Mouse (Mus musculus): ENCODE measurements around the gene Ccdc57. TPM values are rescaled to one million over a fixed set of nuclear protein-coding genes. Genes with fewer than 3 reads are reported as not detected.

The Ccdc57 gene
- polyA plus RNA-seq, 1 experiment from 2014 or later = 5.1 TPM

DNA sequence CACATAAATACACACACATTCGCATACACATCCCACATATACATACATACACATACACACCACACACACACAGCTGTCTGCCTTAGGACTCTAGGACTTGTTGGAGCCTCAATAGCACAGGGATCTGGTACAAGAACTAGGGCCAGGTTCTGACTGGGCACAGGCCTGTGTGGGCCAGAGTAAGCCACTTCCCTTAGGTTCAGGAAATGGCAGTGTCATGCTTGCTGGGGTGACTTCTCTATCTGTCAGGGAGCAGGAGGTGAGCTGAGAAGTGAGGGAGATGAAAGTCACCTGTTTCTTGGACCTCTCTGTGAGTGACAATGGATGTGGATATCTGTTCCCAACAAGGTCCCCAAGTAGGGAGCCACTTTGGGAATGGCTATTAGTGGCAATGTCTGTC, 5.3 kb upstream of the Ccdc57 start:
- H3K27ac ChIP-seq (replicated peaks; ENCODE audit: low read depth, low read length) = no peak overlapping the region
- H3K27me3 ChIP-seq (ENCODE audit: control insufficient read depth, insufficient read depth, low read length) = no peaks in the 10 kb centered on the region
- DNase-seq (ENCODE audit: low spot score) (no peak), ATAC-seq (ENCODE audit: insufficient number of reproducible peaks, low FRiP score, low TSS enrichment, low read depth) (no peak)
- H3K4me3 ChIP-seq (ENCODE audit: low read depth, low read length) = no peak overlapping the region
- 95% methylated on average over 1 of the region's 1 CpGs for WGBS
- H3K4me2 ChIP-seq (ENCODE audit: low read depth, severe bottlenecking) = no peak overlapping the region
- 0 out of 2 replicates have a peak, but pooled peaks cover under 1% of the 10 kb centered on the region for H3K4me1 ChIP-seq (ENCODE audit: control insufficient read depth, insufficient read depth, low read length)
- no peaks in the 10 kb centered on the region for H3K9me3 ChIP-seq (ENCODE audit: control insufficient read depth, low read length)
- no peak overlapping the region for H3K9ac ChIP-seq (ENCODE audit: low read length)
- H3K36me3 ChIP-seq (ENCODE audit: control insufficient read depth, insufficient read depth, low read length) = no peaks in the 10 kb centered on the region

DNA sequence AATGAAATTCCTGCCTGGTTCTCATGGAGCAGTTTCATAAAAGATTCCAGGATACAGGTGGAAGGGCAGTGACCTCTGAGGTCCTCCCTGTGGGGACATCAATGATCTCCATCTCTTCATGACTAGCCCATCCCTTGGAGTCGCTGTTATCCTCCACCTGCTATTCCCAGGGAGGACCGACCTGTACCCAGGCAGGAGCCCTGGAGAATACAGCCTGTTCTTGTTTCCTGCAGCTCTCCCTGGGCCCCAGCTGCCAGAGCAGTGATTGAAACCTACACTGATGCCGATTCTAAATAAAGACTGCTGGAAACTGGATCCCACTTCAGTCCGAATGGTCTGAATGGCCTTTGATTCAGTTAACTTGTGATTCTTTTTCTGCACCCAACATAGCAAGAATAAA, 1.2 kb downstream of the Ccdc57 start:
- Histone ChIP-seq H3K27me3 (ENCODE audit: control insufficient read depth, insufficient read depth, low read length) (no peaks in the 10 kb centered on the region), H3K27ac (replicated peaks; ENCODE audit: low read depth, low read length) (no peak overlapping the region), H3K9me3 (ENCODE audit: control insufficient read depth, low read length) (no peaks in the 10 kb centered on the region), H3K4me1 (ENCODE audit: control insufficient read depth, insufficient read depth, low read length) (0 out of 2 replicates have a peak, but pooled peaks cover 3% of the 10 kb centered on the region), H3K36me3 (ENCODE audit: control insufficient read depth, insufficient read depth, low read length) (no peaks in the 10 kb centered on the region), H3K4me3 (ENCODE audit: low read depth, low read length) (no peak overlapping the region), H3K9ac (ENCODE audit: low read length) (no peak overlapping the region), H3K4me2 (ENCODE audit: low read depth, severe bottlenecking) (no peak overlapping the region)
- no peak for ATAC-seq (ENCODE audit: insufficient number of reproducible peaks, low FRiP score, low TSS enrichment, low read depth)
- no peak for DNase-seq (ENCODE audit: low spot score)
- WGBS = 93% methylated on average over 4 of the region's 4 CpGs

DNA sequence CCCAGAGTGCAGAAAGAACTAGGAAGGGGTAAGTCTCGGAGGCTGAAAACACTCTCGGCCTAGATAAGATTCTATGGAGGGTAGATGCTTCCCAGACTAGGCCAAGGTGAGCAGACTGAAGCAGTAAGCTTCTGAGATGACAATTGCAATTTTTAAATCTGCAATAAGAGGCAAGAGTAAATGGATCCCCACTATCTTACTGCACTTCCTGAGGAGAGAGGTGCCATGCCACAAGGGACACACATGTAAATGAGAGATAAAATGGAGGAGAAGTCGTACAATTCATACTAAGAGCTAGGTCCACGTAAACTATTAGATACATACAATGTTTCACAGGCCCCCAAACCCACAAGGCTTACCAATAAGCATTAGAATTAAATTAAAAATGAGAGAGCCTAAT, 4.2 kb downstream of the Ccdc57 start:
- no peak overlapping the region for H3K27ac ChIP-seq (replicated peaks; ENCODE audit: low read depth, low read length)
- no peak overlapping the region for H3K4me2 ChIP-seq (ENCODE audit: low read depth, severe bottlenecking)
- peaks cover 2% of the 10 kb centered on the region; the same call in 1 of the 2 replicates for H3K36me3 ChIP-seq (ENCODE audit: control insufficient read depth, insufficient read depth, low read length)
- DNase-seq (ENCODE audit: low spot score) = no peak
- H3K4me3 ChIP-seq (ENCODE audit: low read depth, low read length) = no peak overlapping the region
- 0 out of 2 replicates have a peak, but pooled peaks cover 3% of the 10 kb centered on the region for H3K4me1 ChIP-seq (ENCODE audit: control insufficient read depth, insufficient read depth, low read length)
- ATAC-seq (ENCODE audit: insufficient number of reproducible peaks, low FRiP score, low TSS enrichment, low read depth) = no peak
- no peaks in the 10 kb centered on the region for H3K27me3 ChIP-seq (ENCODE audit: control insufficient read depth, insufficient read depth, low read length)
- H3K9me3 ChIP-seq (ENCODE audit: control insufficient read depth, low read length) = no peaks in the 10 kb centered on the region
- no peak overlapping the region for H3K9ac ChIP-seq (ENCODE audit: low read length)
- WGBS = 91% methylated on average over 4 of the region's 4 CpGs

DNA sequence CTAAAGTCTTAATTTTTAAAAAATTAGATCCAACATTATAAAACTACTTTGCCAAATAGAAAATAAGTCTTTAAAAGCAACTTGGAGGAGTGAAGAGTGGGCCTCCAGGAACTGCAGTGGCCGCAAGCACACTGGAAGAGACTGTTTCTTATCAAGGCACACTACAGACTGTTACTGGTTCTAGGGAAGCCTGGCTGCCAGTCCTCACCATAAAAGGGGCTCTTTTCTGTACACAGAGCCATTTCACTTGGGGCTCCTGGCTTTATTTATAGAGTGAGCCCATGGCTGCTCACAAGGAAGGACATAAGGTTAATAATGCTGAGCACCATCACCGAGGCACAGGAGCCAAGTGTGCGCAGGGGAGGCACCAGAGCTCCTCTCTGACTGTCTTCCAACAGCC, 10.1 kb downstream of the Ccdc57 start:
- WGBS = 88% methylated on average over 3 of the region's 3 CpGs
- H3K4me2 ChIP-seq (ENCODE audit: low read depth, severe bottlenecking) = no peak overlapping the region
- no peak for ATAC-seq (ENCODE audit: insufficient number of reproducible peaks, low FRiP score, low TSS enrichment, low read depth)

DNA sequence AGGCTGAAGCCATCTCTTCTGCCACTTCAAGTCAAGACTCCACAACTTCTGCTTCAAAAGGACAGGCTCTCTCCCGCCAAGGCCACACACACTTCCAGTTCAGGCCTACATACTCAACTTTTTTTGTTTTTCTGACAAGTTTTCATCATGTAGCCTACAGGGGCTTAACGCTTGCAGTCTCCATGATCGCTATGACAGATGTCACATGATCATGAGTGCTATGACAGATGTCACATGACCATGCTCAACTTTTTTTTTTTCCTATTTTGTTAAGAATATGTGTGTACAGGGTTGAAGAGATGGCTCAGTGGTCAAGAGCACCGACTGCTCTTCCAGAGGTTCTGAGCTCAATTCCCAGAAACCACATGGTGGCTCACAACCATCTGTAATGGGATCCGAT, 14.9 kb downstream of the Ccdc57 start:
- ATAC-seq (ENCODE audit: insufficient number of reproducible peaks, low FRiP score, low TSS enrichment, low read depth) (no peak), DNase-seq (ENCODE audit: low spot score) (no peak)
- no peaks in the 10 kb centered on the region for H3K4me1 ChIP-seq (ENCODE audit: control insufficient read depth, insufficient read depth, low read length)
- H3K27ac ChIP-seq (replicated peaks; ENCODE audit: low read depth, low read length) = no peak overlapping the region
- no peak overlapping the region for H3K9ac ChIP-seq (ENCODE audit: low read length)
- H3K27me3 ChIP-seq (ENCODE audit: control insufficient read depth, insufficient read depth, low read length) = no peaks in the 10 kb centered on the region
- H3K36me3 ChIP-seq (ENCODE audit: control insufficient read depth, insufficient read depth, low read length) = peaks cover 10% of the 10 kb centered on the region; the same call in 1 of the 2 replicates
- no peak overlapping the region for H3K4me3 ChIP-seq (ENCODE audit: low read depth, low read length)
- no peak overlapping the region for H3K4me2 ChIP-seq (ENCODE audit: low read depth, severe bottlenecking)
- H3K9me3 ChIP-seq (ENCODE audit: control insufficient read depth, low read length) = no peaks in the 10 kb centered on the region
- 94% methylated on average over 5 of the region's 5 CpGs for WGBS

More for the DNA sequence above, 10.1 kb downstream of the Ccdc57 start:
- no peak overlapping the region for H3K4me3 ChIP-seq (ENCODE audit: low read depth, low read length)
- H3K9me3 ChIP-seq (ENCODE audit: control insufficient read depth, low read length) = no peaks in the 10 kb centered on the region
- no peaks in the 10 kb centered on the region for H3K4me1 ChIP-seq (ENCODE audit: control insufficient read depth, insufficient read depth, low read length)
- no peaks in the 10 kb centered on the region for H3K27me3 ChIP-seq (ENCODE audit: control insufficient read depth, insufficient read depth, low read length)
- H3K9ac ChIP-seq (ENCODE audit: low read length) = no peak overlapping the region
- no peak for DNase-seq (ENCODE audit: low spot score)
- H3K36me3 ChIP-seq (ENCODE audit: control insufficient read depth, insufficient read depth, low read length) = peaks cover 11% of the 10 kb centered on the region; the same call in 1 of the 2 replicates
- no peak overlapping the region for H3K27ac ChIP-seq (replicated peaks; ENCODE audit: low read depth, low read length)

DNA sequence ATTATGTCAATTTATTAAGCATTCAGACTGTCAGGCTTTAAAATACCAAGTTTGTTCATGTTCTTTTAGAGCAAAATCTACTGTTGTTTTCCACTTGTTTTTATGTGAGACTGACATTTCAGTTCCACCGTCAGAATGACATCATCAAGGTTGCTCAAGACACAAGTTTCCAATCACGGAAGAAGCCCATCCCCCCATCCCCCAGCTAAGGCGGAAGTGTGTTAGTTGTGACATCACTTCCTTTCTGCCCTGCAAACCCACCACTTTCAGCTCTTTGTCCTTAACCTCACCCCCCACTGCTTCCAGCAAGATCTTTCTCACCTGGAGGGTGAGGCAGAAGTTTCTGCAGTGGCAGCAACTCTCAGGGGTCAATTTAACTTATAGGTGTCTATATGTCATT, 16.2 kb downstream of the Ccdc57 start:
- Histone ChIP-seq H3K9ac (ENCODE audit: low read length) (no peak overlapping the region), H3K4me3 (ENCODE audit: low read depth, low read length) (no peak overlapping the region), H3K9me3 (ENCODE audit: control insufficient read depth, low read length) (no peaks in the 10 kb centered on the region), H3K4me1 (ENCODE audit: control insufficient read depth, insufficient read depth, low read length) (no peaks in the 10 kb centered on the region), H3K27ac (replicated peaks; ENCODE audit: low read depth, low read length) (no peak overlapping the region), H3K36me3 (ENCODE audit: control insufficient read depth, insufficient read depth, low read length) (peaks cover 10% of the 10 kb centered on the region; the same call in 1 of the 2 replicates), H3K27me3 (ENCODE audit: control insufficient read depth, insufficient read depth, low read length) (no peaks in the 10 kb centered on the region), H3K4me2 (ENCODE audit: low read depth, severe bottlenecking) (no peak overlapping the region)
- ATAC-seq (ENCODE audit: insufficient number of reproducible peaks, low FRiP score, low TSS enrichment, low read depth) (no peak), DNase-seq (ENCODE audit: low spot score) (no peak)
- 72% methylated on average over 3 of the region's 3 CpGs for WGBS

DNA sequence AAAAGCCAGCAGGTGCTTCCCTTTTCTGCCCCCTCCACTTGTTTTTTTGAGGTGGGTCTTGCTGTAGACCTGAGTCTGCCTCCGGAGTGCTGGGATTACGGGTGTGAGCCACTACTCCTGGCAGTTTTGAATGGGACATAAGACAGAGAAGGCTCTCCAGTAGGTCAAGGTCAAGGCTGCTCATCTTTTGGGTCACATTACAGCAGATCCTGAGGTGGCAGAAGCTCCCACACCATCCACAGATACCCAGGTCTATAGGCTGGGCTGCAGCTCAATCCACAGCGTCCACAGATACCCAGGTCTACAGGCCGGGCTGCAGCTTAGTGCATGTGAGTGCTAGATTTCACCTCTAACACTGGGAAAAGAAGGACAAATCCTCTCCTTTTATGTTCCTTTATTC, 18.9 kb downstream of the Ccdc57 start:
- Histone ChIP-seq H3K9me3 (ENCODE audit: control insufficient read depth, low read length) (no peaks in the 10 kb centered on the region), H3K4me2 (ENCODE audit: low read depth, severe bottlenecking) (no peak overlapping the region), H3K36me3 (ENCODE audit: control insufficient read depth, insufficient read depth, low read length) (peaks cover 3% of the 10 kb centered on the region; the same call in 1 of the 2 replicates), H3K27ac (replicated peaks; ENCODE audit: low read depth, low read length) (no peak overlapping the region), H3K4me3 (ENCODE audit: low read depth, low read length) (no peak overlapping the region), H3K4me1 (ENCODE audit: control insufficient read depth, insufficient read depth, low read length) (no peaks in the 10 kb centered on the region), H3K27me3 (ENCODE audit: control insufficient read depth, insufficient read depth, low read length) (no peaks in the 10 kb centered on the region), H3K9ac (ENCODE audit: low read length) (no peak overlapping the region)
- DNase-seq (ENCODE audit: low spot score) (no peak), ATAC-seq (ENCODE audit: insufficient number of reproducible peaks, low FRiP score, low TSS enrichment, low read depth) (no peak)
- 95% methylated on average over 4 of the region's 4 CpGs for WGBS

DNA sequence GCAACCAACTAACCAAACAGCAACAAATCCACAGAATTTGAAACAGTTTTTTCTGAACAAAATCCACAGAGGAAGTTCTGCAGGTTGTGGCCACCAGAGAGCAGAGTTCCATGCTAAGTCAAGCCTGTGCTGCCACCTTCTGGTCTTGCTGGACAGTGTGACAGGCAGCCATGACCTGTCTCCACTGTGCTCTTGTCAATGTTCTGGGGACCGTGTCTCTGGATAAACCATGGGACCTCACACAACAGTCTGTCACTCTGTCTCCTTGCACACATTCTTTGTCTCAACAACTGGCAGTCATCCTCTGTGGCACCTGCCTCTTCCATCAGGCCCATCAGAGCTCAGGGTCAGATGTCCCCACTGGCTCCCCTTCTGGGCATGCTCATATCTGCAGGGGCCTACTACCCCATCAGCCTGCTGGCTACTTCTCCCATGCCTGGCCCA, 27.2 kb downstream of the Ccdc57 start:
- peak; percentile 51; the same call in 1 of the 2 replicates for ATAC-seq (ENCODE audit: insufficient number of reproducible peaks, low FRiP score, low TSS enrichment, low read depth)
- 42% methylated on average over 1 of the region's 1 CpGs for WGBS

DNA sequence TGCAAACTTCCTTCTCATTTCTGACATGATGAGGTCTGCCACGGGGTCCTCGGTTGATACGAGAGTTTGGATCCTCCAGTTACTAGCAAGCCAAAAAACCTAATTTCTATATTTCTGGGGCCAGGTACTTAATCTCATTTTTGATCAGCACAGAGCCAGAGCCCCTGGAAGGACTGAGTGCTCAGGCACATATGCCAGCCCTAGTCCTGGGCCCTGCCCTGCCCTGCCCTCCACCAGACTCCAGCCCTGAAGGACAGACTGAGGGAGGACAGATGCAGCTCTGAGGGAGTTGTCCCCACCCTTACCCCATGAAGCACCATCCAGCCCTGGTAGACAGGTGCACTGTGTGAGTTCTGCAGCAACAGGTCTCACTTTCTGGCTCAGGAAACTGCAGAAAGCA, 28.1 kb downstream of the Ccdc57 start:
- WGBS = 96% methylated on average over 3 of the region's 3 CpGs
- Histone ChIP-seq H3K4me3 (ENCODE audit: low read depth, low read length) (no peak overlapping the region), H3K9ac (ENCODE audit: low read length) (no peak overlapping the region), H3K9me3 (ENCODE audit: control insufficient read depth, low read length) (no peaks in the 10 kb centered on the region), H3K36me3 (ENCODE audit: control insufficient read depth, insufficient read depth, low read length) (peaks cover 3% of the 10 kb centered on the region; the same call in 1 of the 2 replicates), H3K27ac (replicated peaks; ENCODE audit: low read depth, low read length) (no peak overlapping the region), H3K4me2 (ENCODE audit: low read depth, severe bottlenecking) (no peak overlapping the region), H3K4me1 (ENCODE audit: control insufficient read depth, insufficient read depth, low read length) (no peaks in the 10 kb centered on the region), H3K27me3 (ENCODE audit: control insufficient read depth, insufficient read depth, low read length) (no peaks in the 10 kb centered on the region)
- DNase-seq (ENCODE audit: low spot score) (no peak), ATAC-seq (ENCODE audit: insufficient number of reproducible peaks, low FRiP score, low TSS enrichment, low read depth) (no peak)

More for the DNA sequence above, 27.2 kb downstream of the Ccdc57 start:
- Histone ChIP-seq H3K4me1 (ENCODE audit: control insufficient read depth, insufficient read depth, low read length) (no peaks in the 10 kb centered on the region), H3K4me2 (ENCODE audit: low read depth, severe bottlenecking) (no peak overlapping the region), H3K4me3 (ENCODE audit: low read depth, low read length) (no peak overlapping the region), H3K9me3 (ENCODE audit: control insufficient read depth, low read length) (no peaks in the 10 kb centered on the region), H3K36me3 (ENCODE audit: control insufficient read depth, insufficient read depth, low read length) (peaks cover 3% of the 10 kb centered on the region; the same call in 1 of the 2 replicates), H3K27ac (replicated peaks; ENCODE audit: low read depth, low read length) (no peak overlapping the region), H3K9ac (ENCODE audit: low read length) (no peak overlapping the region), H3K27me3 (ENCODE audit: control insufficient read depth, insufficient read depth, low read length) (no peaks in the 10 kb centered on the region)
- peak; percentile 80 for DNase-seq (ENCODE audit: low spot score)

Data from limb, embryonic 11.5 days (tissue).